Mouse (Mus musculus) small intestine, adult 2 months (tissue): Measurements from ENCODE around the gene Traf1.

Experiments used
- CTCF ChIP-seq: fragments of 200-500 bp; IDR thresholded peaks from 2 replicates; pipeline ENCODE4 v1.5.1; 2012; ENCODE audit warnings: low read depth, mild to moderate bottlenecking, control low read depth, inconsistent platforms, low read length, moderate library complexity, mixed read lengths; ENCODE audit not compliant: insufficient replicate concordance, insufficient read length; ENCODE audit errors: extremely low read depth
- POLR2A ChIP-seq: fragments of 200-500 bp; IDR thresholded peaks from 2 replicates; pipeline ENCODE4 v1.6.1; 2012; ENCODE audit warnings: low read depth, mild to moderate bottlenecking, control low read depth, inconsistent platforms, low read length, moderate library complexity

DNA sequence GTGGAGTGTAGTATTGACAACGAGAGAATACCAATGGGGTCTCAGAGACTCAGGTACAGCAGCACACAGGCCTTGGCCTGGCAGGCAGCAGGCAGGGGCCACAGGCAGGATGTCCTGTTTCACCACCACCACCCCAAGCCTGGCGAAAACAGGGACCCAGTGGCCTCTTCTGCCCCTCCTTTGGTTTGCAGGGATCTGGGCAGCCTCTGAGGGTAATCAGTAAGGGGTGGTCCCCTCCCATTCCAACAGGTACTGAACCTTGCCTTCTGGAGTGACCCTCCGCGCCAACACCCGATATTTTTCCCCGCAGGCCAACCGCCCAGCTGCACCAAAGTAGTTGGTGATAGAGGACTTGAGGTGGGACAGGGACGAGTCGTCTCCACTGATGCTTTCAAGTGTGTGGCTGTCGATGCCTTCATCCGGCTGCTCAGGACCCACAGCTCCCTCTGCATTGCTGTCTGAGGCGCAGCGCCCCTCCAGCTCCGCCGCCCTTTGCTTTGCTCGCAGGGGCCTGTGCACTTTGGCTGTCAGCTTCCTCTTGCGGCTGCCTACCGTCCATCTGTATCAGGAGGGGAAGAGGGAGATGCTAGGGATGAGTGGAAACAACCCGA is 66.0 kb downstream of the Traf1 start:
- no peak for TF ChIP-seq POLR2A
- no peak for TF ChIP-seq CTCF
